Mouse (Mus musculus): ENCODE data around the gene Rybp. TPM values are rescaled to one million over a fixed set of nuclear protein-coding genes. Genes with fewer than 3 reads are reported as not detected.

The Rybp gene
- polyA plus RNA-seq (2014; fragmentation: Illumina TruSeq; extraction: RNeasy Lipid Tissue Mini Kit (QIAGEN cat#74804); ENCODE audit: low read depth, low replicate concordance): 49.6 TPM

GRCm38 (mm10) chr6:100287334-100288015 is at the start of gene Rybp:
TSS of gene Rybp (minus strand) at chr6:100287485.

Measured in kidney, adult 10 weeks (tissue).